Mouse (Mus musculus) erythroblast, adult 5-6 weeks (primary cell): ENCODE results near the gene Ubtf. TPM values are rescaled to one million over a fixed set of nuclear protein-coding genes. Genes with fewer than 3 reads are reported as not detected.

Experiments used
- ATAC-seq: replicated peaks from 2 replicates; pipeline ENCODE4 v1.8.0; 2016; ENCODE audit warnings: moderate number of reproducible peaks, mild to moderate bottlenecking, moderate TSS enrichment, inconsistent platforms; ENCODE audit not compliant: poor library complexity, low FRiP score, severe bottlenecking
- total RNA-seq, 2 experiments: library from RNA; stranded (forward) in 1 of 2; stranded (reverse) in 1 of 2; fragments of 150-400 nt in 1 of 2; fragments of 200-764, 138-1000 nt in 1 of 2; gene quantifications; 2 replicates each; pipeline versions ENCODE4 v1.2.3 to v1.2.4; 2015 to 2017; ENCODE audit warnings: low replicate concordance in 2 of 2

Gene Ubtf
- total RNA-seq, 2 experiments from 2014 or later, result 19.0 to 119 TPM

GRCm38 (mm10) chr11:102348101-102348585 lies 28.6 kb upstream of the Ubtf start:
- ATAC-seq, result peak; percentile 41

GRCm38 (mm10) chr11:102347683-102348082 lies 28.1 kb upstream of the Ubtf start:
- peak; percentile 15 for ATAC-seq

GRCm38 (mm10) chr11:102346926-102347325 lies 27.4 kb upstream of the Ubtf start:
- no peak for ATAC-seq

GRCm38 (mm10) chr11:102344458-102344857 lies 24.9 kb upstream of the Ubtf start:
- no peak for ATAC-seq

GRCm38 (mm10) chr11:102342742-102343141 lies 23.2 kb upstream of the Ubtf start:
- ATAC-seq, result no peak

GRCm38 (mm10) chr11:102341101-102341500 lies 21.6 kb upstream of the Ubtf start:
- ATAC-seq, result no peak

GRCm38 (mm10) chr11:102339624-102340023 lies 20.1 kb upstream of the Ubtf start:
- 0 out of 2 replicates have a peak, but pooled peaks have one; percentile 37 for ATAC-seq

GRCm38 (mm10) chr11:102339195-102339594 lies 19.7 kb upstream of the Ubtf start:
- no peak for ATAC-seq

GRCm38 (mm10) chr11:102338561-102338960 lies 19.0 kb upstream of the Ubtf start:
- ATAC-seq, result no peak

GRCm38 (mm10) chr11:102337921-102338320 lies 18.4 kb upstream of the Ubtf start:
- ATAC-seq, result no peak

- no peak for ATAC-seq
These were observed 16.6 kb upstream of the Ubtf start for GRCm38 (mm10) chr11:102336191-102336590.

- ATAC-seq, result no peak
These were observed 15.6 kb upstream of the Ubtf start for GRCm38 (mm10) chr11:102334973-102335700.

GRCm38 (mm10) chr11:102334010-102334409 lies 14.5 kb upstream of the Ubtf start:
- ATAC-seq, result no peak

- ATAC-seq, result no peak
These were observed 13.5 kb upstream of the Ubtf start for GRCm38 (mm10) chr11:102333061-102333460.

GRCm38 (mm10) chr11:102331806-102332205 lies 12.3 kb upstream of the Ubtf start:
- no peak for ATAC-seq

- ATAC-seq, result no peak
These were observed 10.5 kb upstream of the Ubtf start for GRCm38 (mm10) chr11:102330039-102330438.

- no peak for ATAC-seq
These were observed 10.0 kb upstream of the Ubtf start for GRCm38 (mm10) chr11:102329518-102329917.

GRCm38 (mm10) chr11:102327839-102328238 lies 8.3 kb upstream of the Ubtf start:
- peak; percentile 74 for ATAC-seq

- no peak for ATAC-seq
These were observed 7.7 kb upstream of the Ubtf start for GRCm38 (mm10) chr11:102327250-102327649.

GRCm38 (mm10) chr11:102323516-102323915 lies 4.0 kb upstream of the Ubtf start:
- no peak for ATAC-seq

- no peak for ATAC-seq
These were observed 2.4 kb upstream of the Ubtf start for GRCm38 (mm10) chr11:102321931-102322330.

- ATAC-seq, result no peak
These were observed 1.1 kb upstream of the Ubtf start for GRCm38 (mm10) chr11:102320686-102321005.
